Mouse (Mus musculus) spleen, adult 2 months (tissue): ENCODE results near the gene Nod2. TPM values are rescaled to one million over a fixed set of nuclear protein-coding genes. Genes with fewer than 3 reads are reported as not detected.

Experiments used
- DNase-seq, 2 experiments: peaks; one replicate each; pipeline versions ENCODE4 v3.0.0 to v3.0.0-alpha.2; 2012 to 2021; ENCODE audit warnings: low spot score in 2 of 2, low read depth in 1 of 2
- H3K27ac ChIP-seq: fragments of 200-500 bp; 2 replicates; pipeline ENCODE4 v1.5.1; 2012; ENCODE audit warnings: low read length, inconsistent platforms; ENCODE audit not compliant: insufficient read depth
- H3K27me3 ChIP-seq: fragments of 200-500 bp; 2 replicates; pipeline ENCODE4 v1.6.1; 2012; ENCODE audit warnings: mild to moderate bottlenecking, moderate library complexity, low read length, inconsistent platforms; ENCODE audit not compliant: control insufficient read depth, insufficient read depth
- H3K36me3 ChIP-seq: fragments of 200-500 bp; 2 replicates; pipeline ENCODE4 v1.6.1; 2012; ENCODE audit warnings: mild to moderate bottlenecking, low read length, inconsistent platforms; ENCODE audit not compliant: control insufficient read depth, insufficient read depth
- H3K4me1 ChIP-seq: fragments of 200-500 bp; 2 replicates; pipeline ENCODE4 v1.6.1; 2011; ENCODE audit warnings: inconsistent platforms; ENCODE audit not compliant: control insufficient read depth, insufficient read depth, insufficient read length
- H3K4me3 ChIP-seq: fragments of 200-500 bp; 2 replicates; pipeline ENCODE4 v1.5.1; 2011; ENCODE audit warnings: mild to moderate bottlenecking, inconsistent platforms; ENCODE audit not compliant: insufficient read depth, insufficient read length; ENCODE audit errors: extremely low read depth
- CTCF ChIP-seq: fragments of 200-500 bp; IDR thresholded peaks from 2 replicates; pipeline ENCODE4 v1.5.1; 2011; ENCODE audit warnings: mild to moderate bottlenecking, inconsistent platforms; ENCODE audit not compliant: insufficient read depth, insufficient read length, insufficient replicate concordance; ENCODE audit errors: extremely low read depth
- POLR2A ChIP-seq: fragments of 200-500 bp; IDR thresholded peaks from 2 replicates; pipeline ENCODE4 v1.6.1; 2011; ENCODE audit warnings: low read depth, low read length, inconsistent platforms
- WGBS: fragments of 180-500 bp; shearing (Covaris S2); methylation state at CpG from one replicate; pipeline ENCODE4 v1.1.7; 2018; 5-methylcytosine and 5-hydroxymethylcytosine counted together
- polyA plus RNA-seq: library from polyadenylated mRNA; depleted of rRNA; stranded (reverse); fragments of >200 nt; gene quantifications from 2 replicates; pipeline ENCODE4 v1.2.3, GENCODE M21; 2012

The Nod2 gene
- polyA plus RNA-seq, 1 experiment = 3.2 TPM

DNA sequence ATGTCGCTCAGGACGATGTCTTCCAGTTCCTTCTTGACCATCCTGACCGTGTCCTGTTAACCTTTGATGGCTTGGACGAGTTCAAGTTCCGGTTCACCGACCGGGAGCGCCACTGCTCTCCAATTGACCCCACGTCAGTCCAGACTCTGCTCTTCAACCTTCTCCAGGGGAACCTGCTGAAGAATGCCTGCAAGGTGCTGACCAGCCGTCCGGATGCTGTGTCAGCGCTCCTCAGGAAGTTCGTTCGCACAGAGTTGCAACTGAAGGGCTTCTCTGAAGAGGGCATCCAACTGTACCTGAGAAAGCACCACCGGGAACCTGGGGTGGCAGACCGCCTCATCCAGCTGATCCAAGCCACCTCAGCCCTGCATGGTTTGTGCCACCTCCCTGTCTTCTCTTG, 17.0 kb downstream of the Nod2 start:
- TF ChIP-seq POLR2A = no peak
- no peak for TF ChIP-seq CTCF
- Histone ChIP-seq H3K4me3 (no peak overlapping the region), H3K4me1 (peaks cover 28% of the 10 kb centered on the region), H3K27me3 (no peaks in the 10 kb centered on the region), H3K27ac (no peak overlapping the region), H3K36me3 (no peaks in the 10 kb centered on the region)
- DNase-seq = no peak
- WGBS = 61% methylated on average over 16 of the region's 16 CpGs

- Histone ChIP-seq H3K36me3 (no peaks in the 10 kb centered on the region), H3K4me1 (peaks cover 36% of the 10 kb centered on the region), H3K27me3 (no peaks in the 10 kb centered on the region), H3K27ac (no peak overlapping the region), H3K4me3 (no peak overlapping the region)
- 89% methylated on average over 19 of the region's 19 CpGs for WGBS
- no peak for DNase-seq
- no peak for TF ChIP-seq CTCF
- no peak for TF ChIP-seq POLR2A
Measured at GRCm38 (mm10) chr8:88664947-88665346, 17.8 kb downstream of the Nod2 start.

- WGBS = 10% methylated on average over 1 of the region's 1 CpGs
- peak; percentile 43 to 58 for DNase-seq
- H3K4me3 ChIP-seq = no peak overlapping the region
- H3K36me3 ChIP-seq = no peaks in the 10 kb centered on the region
- H3K27ac ChIP-seq = peak overlapping the region; percentile 76
- peaks cover 41% of the 10 kb centered on the region for H3K4me1 ChIP-seq
- no peaks in the 10 kb centered on the region for H3K27me3 ChIP-seq
- TF ChIP-seq POLR2A (no peak), CTCF (no peak)
Measured at GRCm38 (mm10) chr8:88666435-88666834, 19.3 kb downstream of the Nod2 start.

- no peak overlapping the region for H3K4me3 ChIP-seq
- TF ChIP-seq POLR2A (no peak; the same call in 1 of the 2 replicates), CTCF (no peak)
- H3K4me1 ChIP-seq = peaks cover 35% of the 10 kb centered on the region
- 5% methylated on average over 14 of the region's 14 CpGs for WGBS
- no peaks in the 10 kb centered on the region for H3K27me3 ChIP-seq
- H3K36me3 ChIP-seq = no peaks in the 10 kb centered on the region
- peak; percentile 73 to 86 for DNase-seq
- H3K27ac ChIP-seq = peak overlapping the region; percentile 61
Measured at GRCm38 (mm10) chr8:88668400-88669086, 21.4 kb downstream of the Nod2 start.

GRCm38 (mm10) chr8:88670782-88671181, 23.7 kb downstream of the Nod2 start:
- TF ChIP-seq POLR2A (no peak), CTCF (no peak)
- Histone ChIP-seq H3K4me1 (peaks cover 35% of the 10 kb centered on the region), H3K27me3 (no peaks in the 10 kb centered on the region), H3K27ac (no peak overlapping the region), H3K36me3 (no peaks in the 10 kb centered on the region), H3K4me3 (no peak overlapping the region)
- DNase-seq = no peak
- 91% methylated on average over 6 of the region's 6 CpGs for WGBS

DNA sequence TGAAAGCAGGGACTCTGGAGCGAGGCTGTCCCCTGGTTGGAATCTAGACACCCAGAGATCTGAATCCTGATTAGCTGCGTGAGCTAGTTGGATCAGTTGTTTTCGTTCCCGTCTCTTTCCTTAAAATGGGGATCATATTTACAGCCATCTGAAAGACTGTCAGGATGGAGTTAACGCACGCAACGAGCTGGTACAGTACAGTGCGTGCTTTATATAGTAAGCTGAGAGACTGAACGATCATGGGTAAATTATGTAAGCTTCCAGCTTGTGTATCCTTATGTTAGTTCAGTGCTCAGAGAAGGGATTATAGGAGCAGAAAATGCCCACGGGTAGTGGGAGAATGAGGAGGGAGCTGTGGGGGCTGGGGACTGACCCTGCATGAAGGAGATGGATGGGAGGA, 24.5 kb downstream of the Nod2 start:
- WGBS = 94% methylated on average over 10 of the region's 10 CpGs
- DNase-seq = no peak
- TF ChIP-seq CTCF (no peak), POLR2A (no peak)
- H3K36me3 ChIP-seq = no peaks in the 10 kb centered on the region; the same call in 1 of the 2 replicates
- no peaks in the 10 kb centered on the region for H3K27me3 ChIP-seq
- peaks cover 29% of the 10 kb centered on the region for H3K4me1 ChIP-seq
- no peak overlapping the region for H3K27ac ChIP-seq
- H3K4me3 ChIP-seq = no peak overlapping the region

DNA sequence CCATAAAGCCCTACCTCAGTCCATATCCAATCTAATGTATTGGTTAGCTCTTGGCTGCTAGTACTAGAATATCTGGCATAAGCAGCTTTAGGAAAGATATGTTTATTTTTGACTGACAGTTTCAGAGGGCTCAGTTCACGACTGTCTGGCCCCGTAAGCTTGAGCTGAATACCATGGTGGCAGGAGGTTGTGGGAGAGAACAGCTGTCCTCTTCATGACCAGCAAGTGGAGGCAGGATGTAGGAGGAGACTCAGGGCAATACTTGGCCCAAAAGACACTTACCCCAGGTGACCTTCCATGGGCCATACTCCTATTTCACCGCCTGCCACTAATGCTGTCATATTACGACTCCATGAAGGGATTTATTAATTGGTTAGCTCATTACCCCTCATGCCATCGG, 26.7 kb downstream of the Nod2 start:
- WGBS = 89% methylated on average over 5 of the region's 5 CpGs
- no peak for TF ChIP-seq CTCF
- TF ChIP-seq POLR2A = no peak
- no peaks in the 10 kb centered on the region; the same call in 1 of the 2 replicates for H3K36me3 ChIP-seq
- no peaks in the 10 kb centered on the region for H3K27me3 ChIP-seq
- no peak for DNase-seq
- H3K4me3 ChIP-seq = no peak overlapping the region
- no peak overlapping the region for H3K27ac ChIP-seq
- peaks cover 16% of the 10 kb centered on the region; the same call in 1 of the 2 replicates for H3K4me1 ChIP-seq
